Mouse (Mus musculus) heart, embryonic 12.5 days (tissue): ENCODE data around the gene Slc48a1. TPM values are rescaled to one million over a fixed set of nuclear protein-coding genes. Genes with fewer than 3 reads are reported as not detected.

Source experiments
- ATAC-seq: fragments of 200-750 bp; cut with Nextera tagmentation; 2 replicates; pipeline ENCODE4 v1.8.0; 2017; ENCODE audit warnings: moderate TSS enrichment, moderate library complexity; ENCODE audit not compliant: insufficient number of reproducible peaks, low FRiP score
- H3K27ac ChIP-seq: fragments of 300-500 bp; sonication (generic); 2 replicates; pipeline ENCODE4 v1.5.1; 2016; ENCODE audit warnings: mild to moderate bottlenecking, moderate library complexity; ENCODE audit not compliant: poor library complexity, severe bottlenecking
- H3K27me3 ChIP-seq: fragments of 300-500 bp; sonication (generic); replicated peaks from 2 replicates; pipeline ENCODE4 v1.6.1; 2016; ENCODE audit warnings: mild to moderate bottlenecking, moderate library complexity
- H3K36me3 ChIP-seq: fragments of 300-500 bp; sonication (generic); 2 replicates; pipeline ENCODE4 v1.6.1; 2016; ENCODE audit warnings: mild to moderate bottlenecking, moderate library complexity
- H3K4me1 ChIP-seq: fragments of 300-500 bp; sonication (generic); replicated peaks from 2 replicates; pipeline ENCODE4 v1.6.1; 2016; ENCODE audit warnings: mild to moderate bottlenecking
- H3K4me2 ChIP-seq: fragments of 300-500 bp; sonication (generic); 2 replicates; pipeline ENCODE4 v1.6.1; 2016; ENCODE audit warnings: mild to moderate bottlenecking, moderate library complexity
- H3K4me3 ChIP-seq: fragments of 300-500 bp; sonication (generic); 2 replicates; pipeline ENCODE4 v1.5.1; 2016; ENCODE audit warnings: mild to moderate bottlenecking
- H3K9ac ChIP-seq: fragments of 300-500 bp; sonication (generic); 2 replicates; pipeline ENCODE4 v1.6.1; 2016; ENCODE audit warnings: mild to moderate bottlenecking, moderate library complexity
- H3K9me3 ChIP-seq: fragments of 300-500 bp; sonication (generic); replicated peaks from 2 replicates; pipeline ENCODE4 v1.6.1; 2016; ENCODE audit warnings: mild to moderate bottlenecking, moderate library complexity
- WGBS: fragments of 180-500 bp; shearing (Covaris S2); methylation state at CpG from one replicate; pipeline ENCODE4 v1.1.7; 2016; 5-methylcytosine and 5-hydroxymethylcytosine counted together
- polyA plus RNA-seq: library from polyadenylated mRNA; unstranded; fragments of >200 nt; fragmentation: Nextera tagmentation; extraction: Ambion mirVana; gene quantifications from 2 replicates; pipeline ENCODE4 v1.2.1, GENCODE M21; 2016

Slc48a1 gene
- polyA plus RNA-seq, 1 experiment from 2014 or later: 55.0 TPM

DNA sequence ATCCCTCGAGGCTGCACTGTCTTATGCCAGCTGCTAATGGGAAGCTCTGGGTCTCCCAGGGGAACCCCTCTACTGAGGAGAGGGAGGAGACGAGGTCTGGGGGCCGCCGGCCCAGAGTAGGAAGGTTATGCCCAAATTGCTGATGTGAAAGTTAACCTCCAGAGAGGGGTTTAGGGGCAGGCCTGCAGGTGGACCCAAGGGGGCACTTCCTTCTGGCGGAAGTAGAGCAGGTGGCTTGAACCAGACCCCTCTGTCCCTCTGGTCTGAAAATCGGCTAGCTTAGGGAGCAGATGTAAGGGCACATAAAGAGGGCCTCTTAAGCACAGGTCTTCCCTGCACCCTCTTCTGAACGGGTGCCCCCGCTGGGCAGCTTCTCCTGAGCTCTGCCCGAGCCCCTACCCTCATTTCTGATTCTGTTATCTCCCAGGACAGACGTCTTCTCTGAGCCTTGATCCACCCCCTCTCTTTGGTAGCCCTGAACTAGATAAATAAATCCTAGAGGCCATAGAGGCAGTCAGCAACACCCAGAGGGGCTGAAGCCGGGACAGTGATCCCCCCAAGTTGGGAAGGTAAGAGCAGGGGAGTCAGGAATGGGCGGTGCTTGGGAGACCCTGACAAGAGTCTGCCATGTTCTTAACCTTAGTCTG, 47.7 kb downstream of the Slc48a1 start:
- Histone ChIP-seq H3K4me1 (peaks cover 88% of the 10 kb centered on the region), H3K4me3 (peak overlapping the region; percentile 42), H3K4me2 (peak overlapping the region; percentile 71), H3K9ac (peak overlapping the region; percentile 63), H3K27ac (peak overlapping the region; percentile 69), H3K36me3 (peaks cover 8% of the 10 kb centered on the region; the same call in 1 of the 2 replicates), H3K9me3 (no peaks in the 10 kb centered on the region), H3K27me3 (no peaks in the 10 kb centered on the region)
- 34% methylated on average over 12 of the region's 12 CpGs for WGBS
- ATAC-seq: no peak

DNA sequence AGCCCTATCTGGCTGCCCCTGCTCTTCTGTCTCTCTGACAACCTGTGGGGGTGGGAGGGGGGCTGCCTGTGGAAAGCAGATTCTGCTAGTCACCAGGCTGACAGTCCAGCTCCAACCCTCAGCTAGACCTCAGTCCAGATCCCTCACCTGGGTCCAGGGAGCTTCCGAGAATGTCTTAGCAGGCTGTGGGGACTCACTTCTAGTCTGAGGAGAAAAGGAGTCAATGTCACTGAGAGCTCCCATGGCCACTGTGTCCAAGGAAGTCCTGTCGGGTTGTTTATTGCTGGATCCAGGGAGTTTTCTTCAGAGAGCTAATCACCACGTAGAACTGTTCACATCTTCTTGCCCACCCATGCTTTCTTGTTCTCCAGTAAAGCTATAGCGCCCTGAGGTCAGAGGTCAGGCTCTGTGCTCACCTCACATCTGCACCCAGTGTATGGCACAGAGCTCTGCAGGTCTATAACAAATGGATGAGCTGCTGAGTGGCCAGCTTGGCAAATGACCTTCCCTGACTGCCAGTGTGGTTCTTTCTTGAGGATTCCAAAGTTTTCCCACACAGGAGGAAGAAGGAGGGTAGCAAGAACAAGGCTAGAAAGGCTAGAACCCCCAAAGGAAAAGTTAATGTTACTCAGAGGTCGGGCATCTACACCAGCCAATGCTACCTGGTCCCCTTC, 48.4 kb downstream of the Slc48a1 start:
- H3K9me3 ChIP-seq: no peaks in the 10 kb centered on the region
- H3K4me3 ChIP-seq: no peak overlapping the region
- peaks cover 82% of the 10 kb centered on the region for H3K4me1 ChIP-seq
- no peak for ATAC-seq
- 64% methylated on average over 5 of the region's 5 CpGs for WGBS
- H3K9ac ChIP-seq: peak overlapping the region; percentile 63; the same call in 1 of the 2 replicates
- H3K27me3 ChIP-seq: no peaks in the 10 kb centered on the region
- H3K27ac ChIP-seq: 0 out of 2 replicates have a peak overlapping the region, but pooled peaks have one; percentile 69
- peaks cover 8% of the 10 kb centered on the region; the same call in 1 of the 2 replicates for H3K36me3 ChIP-seq
- peak overlapping the region; percentile 71 for H3K4me2 ChIP-seq

DNA sequence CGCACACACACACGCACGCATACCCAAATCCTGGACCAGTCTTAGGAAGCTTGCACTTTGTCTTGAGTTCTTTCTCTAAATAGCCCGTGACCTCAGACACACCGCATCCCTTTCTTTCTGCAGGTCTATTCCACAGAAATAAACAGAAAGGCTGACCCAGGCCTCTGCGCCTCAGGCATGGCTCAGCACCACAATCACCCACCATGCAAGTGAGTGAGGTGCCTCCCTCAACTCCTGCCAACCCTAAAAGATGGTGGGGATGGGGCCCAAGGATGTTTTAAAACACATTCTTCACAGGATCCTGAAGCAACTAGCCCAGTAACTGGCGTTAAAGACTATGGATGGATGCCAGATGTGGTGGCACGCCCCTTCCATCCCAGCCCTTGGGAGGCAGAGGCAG, 49.1 kb downstream of the Slc48a1 start:
- H3K4me1 ChIP-seq: peaks cover 82% of the 10 kb centered on the region
- no peak overlapping the region for H3K9ac ChIP-seq
- no peak for ATAC-seq
- H3K4me3 ChIP-seq: no peak overlapping the region
- 86% methylated on average over 8 of the region's 8 CpGs for WGBS
- H3K27me3 ChIP-seq: no peaks in the 10 kb centered on the region
- H3K27ac ChIP-seq: no peak overlapping the region
- no peaks in the 10 kb centered on the region for H3K9me3 ChIP-seq
- peak overlapping the region; percentile 71; the same call in 1 of the 2 replicates for H3K4me2 ChIP-seq
- H3K36me3 ChIP-seq: peaks cover 8% of the 10 kb centered on the region; the same call in 1 of the 2 replicates

DNA sequence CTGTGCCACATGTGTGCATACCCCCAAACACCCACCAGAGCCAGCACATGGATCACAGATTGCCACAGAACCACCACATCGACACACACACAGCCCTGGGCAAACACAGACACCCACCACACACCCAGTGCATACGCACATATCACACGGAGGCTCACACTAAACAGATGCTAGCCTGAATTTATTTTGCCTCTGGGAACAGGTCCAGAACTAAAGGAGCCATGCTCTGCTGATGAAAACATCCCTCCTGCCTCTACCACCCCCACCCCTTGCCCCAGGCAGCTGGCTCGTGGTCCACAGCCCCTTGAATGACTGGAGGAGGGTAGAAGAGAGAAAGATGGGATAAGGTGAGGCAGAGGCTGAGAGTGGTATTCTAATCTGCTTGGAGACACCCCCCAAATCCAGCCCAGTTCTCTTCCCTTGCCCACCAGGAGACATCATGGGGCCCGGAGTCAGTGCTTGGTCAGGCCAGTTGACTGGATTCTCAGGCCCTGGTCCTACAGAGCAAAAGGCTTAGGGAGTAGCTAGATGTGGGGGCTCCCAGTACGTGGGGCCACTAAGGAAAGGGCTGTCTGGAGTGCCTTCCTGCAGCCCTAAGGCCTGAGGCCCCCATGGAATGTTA, 50.0 kb downstream of the Slc48a1 start:
- Histone ChIP-seq H3K27me3 (no peaks in the 10 kb centered on the region), H3K4me2 (peak overlapping the region; percentile 90), H3K4me1 (peaks cover 82% of the 10 kb centered on the region), H3K4me3 (peak overlapping the region; percentile 88), H3K36me3 (peaks cover 8% of the 10 kb centered on the region; the same call in 1 of the 2 replicates), H3K9ac (peak overlapping the region; percentile 51), H3K27ac (peak overlapping the region; percentile 97), H3K9me3 (no peaks in the 10 kb centered on the region)
- 51% methylated on average over 6 of the region's 6 CpGs for WGBS
- ATAC-seq: no peak

DNA sequence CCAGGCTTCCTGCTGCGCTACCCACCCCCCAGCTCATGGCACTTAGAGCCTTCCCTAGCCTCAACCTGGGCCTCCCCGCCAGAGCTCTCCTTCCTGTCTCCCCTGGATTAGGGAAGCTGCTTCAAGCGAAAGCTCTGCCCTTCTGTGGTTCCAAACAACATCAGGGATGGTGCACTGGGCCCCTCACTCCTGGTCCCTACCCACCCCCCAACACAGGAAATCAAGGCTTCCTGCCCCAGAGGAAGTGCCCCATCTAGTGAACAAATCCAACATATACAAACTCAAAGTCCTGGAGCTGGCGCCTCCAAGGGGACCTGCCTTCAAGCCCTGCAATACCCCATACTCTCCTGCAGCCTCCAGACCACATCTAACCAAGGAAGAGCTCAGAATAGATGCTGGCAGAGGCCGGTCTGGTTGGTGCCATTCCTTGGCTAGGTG, 50.6 kb downstream of the Slc48a1 start:
- H3K27ac ChIP-seq: peak overlapping the region; percentile 97
- H3K9me3 ChIP-seq: no peaks in the 10 kb centered on the region
- H3K4me1 ChIP-seq: peaks cover 80% of the 10 kb centered on the region
- H3K27me3 ChIP-seq: no peaks in the 10 kb centered on the region
- H3K4me2 ChIP-seq: peak overlapping the region; percentile 90
- WGBS: 44% methylated on average over 5 of the region's 5 CpGs
- peaks cover 4% of the 10 kb centered on the region; the same call in 1 of the 2 replicates for H3K36me3 ChIP-seq
- peak overlapping the region; percentile 100 for H3K9ac ChIP-seq
- 0 out of 2 replicates have a peak, but pooled peaks have one; percentile 9 for ATAC-seq
- H3K4me3 ChIP-seq: peak overlapping the region; percentile 88

DNA sequence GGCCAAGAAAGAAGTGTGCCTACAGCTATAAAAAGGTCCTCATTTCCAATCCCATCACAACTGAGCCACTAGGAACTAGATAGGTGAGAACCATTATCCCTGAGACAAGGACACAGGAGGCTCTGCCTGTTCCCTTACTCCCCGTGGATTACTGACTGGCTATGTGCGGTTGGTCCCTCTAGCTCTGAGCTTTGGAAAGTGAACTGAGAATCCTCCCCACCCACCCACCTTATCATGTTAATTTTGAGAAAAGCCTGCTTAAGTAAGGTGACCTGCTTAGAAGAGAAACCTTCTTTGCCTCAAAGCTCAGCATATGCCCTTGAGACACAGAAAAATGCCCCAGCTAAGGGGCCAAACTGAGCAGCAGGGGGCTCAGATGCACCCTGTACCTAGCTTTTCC, 51.1 kb downstream of the Slc48a1 start:
- WGBS: 34% methylated on average over 2 of the region's 2 CpGs
- H3K9ac ChIP-seq: peak overlapping the region; percentile 100
- no peaks in the 10 kb centered on the region for H3K27me3 ChIP-seq
- H3K27ac ChIP-seq: peak overlapping the region; percentile 97
- ATAC-seq: no peak
- H3K36me3 ChIP-seq: no peaks in the 10 kb centered on the region
- H3K4me3 ChIP-seq: peak overlapping the region; percentile 88
- peak overlapping the region; percentile 90 for H3K4me2 ChIP-seq
- H3K4me1 ChIP-seq: peaks cover 75% of the 10 kb centered on the region
- no peaks in the 10 kb centered on the region for H3K9me3 ChIP-seq

DNA sequence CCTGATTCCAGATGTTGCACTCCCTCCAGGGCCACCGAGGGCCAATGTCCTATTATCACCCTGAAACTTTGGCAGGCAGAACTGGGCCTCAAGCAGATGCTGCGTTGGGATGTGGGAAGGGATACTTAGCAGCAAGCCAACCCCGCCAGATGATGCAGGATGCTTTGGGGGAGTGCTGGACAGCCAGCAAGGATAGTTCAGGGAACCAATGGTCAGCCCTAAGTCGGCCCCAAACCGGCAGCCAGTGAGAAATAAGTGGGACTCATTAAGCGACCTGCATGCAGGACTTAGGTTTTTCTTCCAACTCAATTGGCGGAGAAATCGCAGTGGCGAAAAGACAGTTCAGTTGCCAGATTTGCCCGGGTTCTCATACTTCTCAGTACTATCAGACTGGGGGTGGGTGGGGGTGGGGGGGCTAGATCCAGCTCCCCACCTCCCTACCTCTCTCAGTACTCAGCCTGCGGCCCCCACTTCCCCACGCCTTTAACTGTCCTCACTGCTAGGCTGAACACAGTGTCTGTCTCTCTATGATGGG, 52.0 kb downstream of the Slc48a1 start:
- peak overlapping the region; percentile 97 for H3K27ac ChIP-seq
- H3K9me3 ChIP-seq: no peaks in the 10 kb centered on the region
- H3K4me2 ChIP-seq: peak overlapping the region; percentile 90
- peaks cover 66% of the 10 kb centered on the region for H3K4me1 ChIP-seq
- H3K36me3 ChIP-seq: no peaks in the 10 kb centered on the region
- peak overlapping the region; percentile 88 for H3K4me3 ChIP-seq
- peak overlapping the region; percentile 100 for H3K9ac ChIP-seq
- H3K27me3 ChIP-seq: no peaks in the 10 kb centered on the region
- no peak for ATAC-seq
- WGBS: 18% methylated on average over 12 of the region's 12 CpGs

DNA sequence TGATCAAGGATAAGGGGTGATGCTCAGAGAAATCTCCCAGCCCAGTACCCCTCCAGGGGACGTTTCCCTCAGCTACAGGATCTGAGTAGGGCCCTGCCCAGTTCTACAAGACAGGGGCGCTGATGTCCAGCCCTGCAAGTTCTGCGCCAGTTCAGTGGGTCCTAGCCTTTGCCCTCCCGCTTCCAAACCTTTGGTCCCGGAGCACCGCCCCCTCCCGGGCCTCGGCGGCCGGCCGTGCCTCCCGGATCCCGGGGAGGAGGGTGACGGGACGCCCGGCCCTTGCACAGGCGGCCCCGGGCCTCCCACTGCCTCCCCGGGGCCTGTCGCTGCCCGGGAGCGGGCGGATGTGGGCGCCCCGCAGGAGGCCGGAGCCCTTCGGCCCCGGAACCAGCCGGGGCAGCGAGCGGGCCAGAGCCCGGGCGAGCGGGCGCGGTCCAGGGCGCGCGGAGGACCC, 52.5 kb downstream of the Slc48a1 start:
- peaks cover 61% of the 10 kb centered on the region for H3K4me1 ChIP-seq
- 0 out of 2 replicates have a peak, but pooled peaks have one; percentile 13 for ATAC-seq
- no peaks in the 10 kb centered on the region for H3K9me3 ChIP-seq
- no peaks in the 10 kb centered on the region for H3K36me3 ChIP-seq
- H3K4me2 ChIP-seq: peak overlapping the region; percentile 90
- H3K27ac ChIP-seq: peak overlapping the region; percentile 97
- H3K4me3 ChIP-seq: peak overlapping the region; percentile 88
- H3K27me3 ChIP-seq: no peaks in the 10 kb centered on the region
- H3K9ac ChIP-seq: peak overlapping the region; percentile 100
- under 1% methylated on average over 38 of the region's 39 CpGs for WGBS

DNA sequence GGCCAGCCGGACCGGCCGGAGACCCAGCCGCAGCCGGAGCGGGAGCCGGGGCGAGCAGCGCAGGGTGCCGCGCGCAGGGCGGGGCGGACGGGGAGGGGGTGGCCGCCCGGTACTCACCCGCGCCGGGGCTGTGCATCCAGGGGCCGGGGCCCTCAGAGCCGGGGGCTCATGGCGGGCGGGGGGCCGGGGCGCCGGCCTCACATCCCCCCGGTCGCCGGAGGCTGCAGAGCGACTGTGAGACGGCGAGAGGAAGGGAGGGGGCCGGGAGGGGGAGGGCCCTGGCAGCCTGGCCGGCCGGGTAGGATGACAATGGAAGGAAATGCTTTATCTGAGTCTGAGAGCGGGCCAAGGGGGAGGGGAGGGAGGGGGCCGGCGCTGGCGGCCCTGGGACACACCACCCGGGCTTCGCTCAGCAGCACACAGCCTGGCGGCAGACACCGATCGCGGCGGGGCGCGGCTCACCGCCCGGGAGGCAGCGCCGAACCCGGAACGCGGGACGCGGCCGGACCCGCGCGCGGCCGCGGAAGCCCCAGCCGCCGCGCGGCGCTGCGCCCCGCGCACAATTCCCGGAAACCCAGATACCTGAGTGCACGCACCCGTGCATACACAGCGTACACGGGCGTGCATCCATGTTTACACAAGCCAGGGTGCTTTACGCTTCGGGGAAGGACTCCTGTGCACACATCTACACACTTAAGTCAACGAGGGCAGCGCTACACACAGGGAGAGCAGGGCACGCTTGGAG, 53.1 kb downstream of the Slc48a1 start:
- H3K4me2 ChIP-seq: peak overlapping the region; percentile 90
- H3K4me1 ChIP-seq: peaks cover 60% of the 10 kb centered on the region
- no peaks in the 10 kb centered on the region for H3K36me3 ChIP-seq
- H3K9me3 ChIP-seq: no peaks in the 10 kb centered on the region
- peak overlapping the region; percentile 100 for H3K9ac ChIP-seq
- peak overlapping the region; percentile 88 for H3K4me3 ChIP-seq
- H3K27me3 ChIP-seq: no peaks in the 10 kb centered on the region
- H3K27ac ChIP-seq: peak overlapping the region; percentile 97
- under 1% methylated on average over 72 of the region's 84 CpGs for WGBS
- ATAC-seq: peak; percentile 91

DNA sequence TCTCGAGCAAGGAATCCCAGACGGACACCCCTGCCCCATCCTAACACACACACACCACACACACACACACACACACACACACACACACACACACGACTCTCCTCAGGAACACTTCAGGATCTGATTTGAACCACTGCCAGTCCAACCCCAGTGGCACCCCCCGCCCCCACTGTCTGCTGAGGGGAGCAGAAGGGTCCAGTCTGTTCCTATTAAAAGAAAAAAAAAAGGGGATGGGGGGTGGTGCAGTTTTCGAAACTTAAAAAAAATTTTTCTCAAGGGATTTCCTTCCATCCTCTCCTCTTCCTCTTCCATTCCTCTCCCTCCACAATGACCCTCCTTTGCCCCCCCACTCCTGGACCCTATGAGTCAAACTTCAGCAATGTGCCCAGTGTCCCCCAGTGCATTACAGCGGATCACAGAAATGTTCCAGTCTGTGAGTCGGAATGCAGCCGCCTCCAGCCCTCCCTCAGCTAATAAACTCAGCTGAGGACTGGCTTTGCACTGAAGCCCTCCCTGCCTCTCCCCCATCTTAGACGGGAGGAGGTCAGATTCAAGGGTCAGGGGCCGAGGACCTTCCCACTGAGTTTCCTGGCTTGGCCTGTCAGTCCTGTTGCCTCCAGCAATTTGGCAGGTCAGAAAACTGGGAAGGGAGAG, 53.8 kb downstream of the Slc48a1 start:
- Histone ChIP-seq H3K36me3 (no peaks in the 10 kb centered on the region), H3K27ac (peak overlapping the region; percentile 97), H3K9me3 (no peaks in the 10 kb centered on the region), H3K9ac (peak overlapping the region; percentile 100), H3K4me1 (peaks cover 60% of the 10 kb centered on the region), H3K27me3 (no peaks in the 10 kb centered on the region), H3K4me2 (peak overlapping the region; percentile 90), H3K4me3 (peak overlapping the region; percentile 88)
- 5% methylated on average over 10 of the region's 10 CpGs for WGBS
- no peak for ATAC-seq
